Mouse (Mus musculus): ENCODE measurements around the gene Nxf1.
A peak's percentile ranks its signal among the peaks of the same experiment; 100 is the strongest.
"Not testable (repeated sequence)": the region's sequence is repeated elsewhere in the genome, so short reads cannot be mapped to it uniquely, and the experiment has no call there.

Gene Nxf1

DNA sequence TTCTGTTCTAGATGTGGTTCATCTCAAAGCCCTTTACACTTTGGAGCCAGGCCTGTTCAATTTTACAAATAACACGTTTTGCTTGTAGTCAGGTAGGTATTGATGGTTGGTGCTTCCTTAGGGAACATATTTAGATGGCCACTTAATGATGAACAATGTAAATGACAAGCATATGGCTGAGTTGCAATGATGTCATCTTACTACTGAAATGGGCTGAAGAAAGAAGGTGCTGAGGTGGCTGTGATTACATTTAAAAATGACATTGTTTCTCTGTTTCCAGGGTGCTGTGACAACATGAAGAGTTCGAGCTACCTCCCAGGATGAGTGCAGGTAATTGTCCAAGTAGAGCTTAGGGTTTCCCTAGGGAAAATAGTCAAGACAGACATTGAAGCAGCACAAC lies 32.5 kb upstream of the Nxf1 start:
- no peak for DNase-seq (ENCODE audit: low read depth, low spot score)

DNA sequence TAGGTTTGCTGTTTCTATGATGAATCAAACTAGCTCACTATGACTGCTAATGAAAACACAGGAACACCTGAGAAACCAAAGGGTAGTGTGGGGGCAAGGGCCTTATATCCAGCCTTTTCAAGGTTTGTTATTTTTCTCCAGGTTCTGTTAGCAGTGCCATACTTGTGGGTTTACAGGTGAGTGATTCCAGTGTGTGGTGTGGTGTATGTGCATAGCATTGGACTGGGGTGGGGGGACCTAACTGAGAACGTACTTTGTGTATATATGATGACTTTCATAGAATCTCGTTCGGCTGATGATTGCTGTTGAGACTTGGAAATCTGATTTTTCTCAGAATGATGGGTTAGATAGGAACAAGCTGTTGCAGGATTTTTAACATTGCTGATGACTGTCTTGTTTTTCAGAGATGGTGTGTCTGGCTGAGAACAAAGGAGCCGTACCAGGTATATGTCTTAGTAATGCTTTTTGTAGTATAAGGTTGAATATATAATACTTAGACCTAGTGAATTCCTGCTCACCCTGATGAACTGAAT lies 31.7 kb upstream of the Nxf1 start:
- no peak for DNase-seq (ENCODE audit: low read depth, low spot score)

DNA sequence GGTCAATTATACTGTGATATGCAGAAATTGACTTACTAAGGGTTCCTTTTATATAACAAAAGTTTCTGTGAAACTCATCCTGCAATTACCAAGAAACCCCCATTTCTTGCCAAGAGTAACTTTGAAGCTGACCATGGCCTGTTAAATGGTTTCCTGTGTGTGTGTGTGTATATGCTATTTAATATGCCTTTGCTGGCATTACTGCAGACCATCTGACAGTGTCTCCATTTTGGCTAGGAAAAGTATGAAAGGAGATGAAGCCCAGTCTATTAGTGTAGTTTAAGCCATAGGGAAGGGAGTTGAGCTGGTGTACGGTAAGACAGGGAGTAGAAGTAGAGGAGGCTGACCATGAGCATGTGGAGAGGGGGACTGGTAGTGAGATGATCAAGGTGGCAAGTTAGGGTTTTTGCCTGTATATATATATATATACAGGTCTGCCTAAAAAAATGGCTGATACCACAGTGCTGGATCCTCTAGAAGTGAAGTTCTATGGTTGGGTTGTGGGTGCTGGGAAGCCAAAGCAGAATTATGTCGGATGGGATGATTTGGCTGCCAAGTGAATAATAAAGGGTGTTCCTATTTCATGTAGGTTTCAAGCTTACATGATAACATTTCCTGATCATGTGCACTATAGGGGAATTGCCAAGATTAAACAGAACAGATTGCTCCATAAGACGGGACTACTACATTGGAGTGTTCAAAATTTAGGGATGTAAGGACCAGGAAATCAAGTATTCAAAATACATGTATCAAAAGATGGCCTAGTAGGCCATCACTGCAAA lies 30.1 kb upstream of the Nxf1 start:
- DNase-seq (ENCODE audit: low read depth, low spot score), result no peak

- no peak for DNase-seq (ENCODE audit: low read depth, low spot score)
These were observed 29.3 kb upstream of the Nxf1 start for GRCm38 (mm10) chr19:8727495-8728114.

DNA sequence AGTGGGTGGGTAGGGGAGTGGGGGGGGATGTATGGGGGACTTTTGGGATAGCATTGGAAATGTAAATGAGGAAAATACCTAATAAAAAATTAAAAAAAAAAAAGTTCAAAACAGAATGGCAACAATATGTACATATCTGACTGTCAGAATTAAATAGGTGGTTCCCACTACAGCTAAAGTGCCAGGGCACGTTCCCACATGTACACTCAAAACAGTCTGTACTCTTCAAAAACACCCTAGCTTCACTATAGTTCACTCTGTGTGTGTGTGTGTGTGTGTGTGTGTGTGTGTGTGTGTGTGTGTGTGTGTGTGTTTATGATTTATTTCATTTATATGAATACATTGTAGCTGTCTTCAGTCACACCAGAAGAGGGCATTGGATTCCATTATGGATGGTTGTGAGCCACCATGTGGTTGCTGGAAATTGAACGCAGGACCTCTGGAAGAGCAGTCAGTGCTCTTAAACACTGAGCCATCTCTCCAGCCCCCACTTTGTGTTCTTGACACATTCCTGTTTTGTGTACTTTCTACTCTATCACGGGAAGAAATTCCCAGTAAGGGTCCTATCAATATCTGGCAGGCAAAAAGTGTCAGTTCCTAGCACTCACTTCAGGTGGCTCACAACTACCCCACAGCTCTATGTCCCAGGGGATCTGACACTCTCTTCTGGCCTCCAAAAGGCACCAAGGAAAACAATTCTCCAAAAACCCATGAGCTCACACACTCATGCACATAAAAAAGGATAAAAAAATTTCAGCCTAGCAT lies 28.4 kb upstream of the Nxf1 start:
- not testable (repeated sequence) for DNase-seq (ENCODE audit: low read depth, low spot score)

- no peak for DNase-seq (ENCODE audit: low read depth, low spot score)
These were observed 22.5 kb upstream of the Nxf1 start for GRCm38 (mm10) chr19:8734334-8734733.

GRCm38 (mm10) chr19:8735389-8736159 lies 21.3 kb upstream of the Nxf1 start, which contains the start of gene Wdr74:
Gene Wdr74, plus strand, starts transcription at chr19:8735827.
- DNase-seq (ENCODE audit: low read depth, low spot score), result peak; percentile 94

GRCm38 (mm10) chr19:8736160-8736467 lies 20.8 kb upstream of the Nxf1 start:
- no peak for DNase-seq (ENCODE audit: low read depth, low spot score)

DNA sequence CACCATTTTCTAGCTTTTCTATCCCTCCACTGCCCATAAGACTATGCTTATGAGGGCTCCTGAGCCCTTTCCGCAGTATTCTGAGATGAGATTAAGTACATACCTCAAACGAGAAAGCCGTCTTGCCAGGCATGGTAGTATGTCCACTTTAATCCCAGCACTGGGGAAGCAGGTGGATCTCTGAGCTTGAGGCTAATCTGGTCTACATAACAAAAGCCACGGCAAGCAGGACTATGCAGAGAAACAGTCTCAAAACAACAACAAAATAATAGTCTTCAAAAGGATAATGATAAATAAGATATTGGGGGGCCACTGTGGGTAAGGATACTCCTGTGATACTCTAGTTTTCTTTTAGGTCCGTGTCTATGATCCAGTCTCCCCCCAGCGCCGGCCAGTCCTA lies 18.0 kb upstream of the Nxf1 start:
- no peak for DNase-seq (ENCODE audit: low read depth, low spot score)

DNA sequence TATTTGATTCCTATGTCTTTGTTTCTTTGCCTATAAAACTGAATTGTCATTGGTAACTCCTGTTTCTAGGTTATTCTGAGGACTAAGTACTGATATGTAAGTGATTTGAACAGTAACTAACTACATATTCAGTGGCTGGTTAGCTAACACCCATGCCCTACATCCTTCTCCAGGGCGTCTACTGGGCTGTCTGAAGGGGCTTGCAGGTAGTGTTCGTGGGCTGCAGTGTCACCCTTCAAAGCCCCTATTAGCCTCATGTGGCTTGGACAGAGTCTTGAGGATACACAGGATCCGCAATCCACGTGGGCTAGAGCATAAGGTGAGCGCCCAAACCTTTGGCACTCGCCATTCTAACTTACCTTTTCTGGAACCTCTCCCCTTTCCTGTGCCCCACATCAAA lies 17.2 kb upstream of the Nxf1 start:
- DNase-seq (ENCODE audit: low read depth, low spot score), result no peak

DNA sequence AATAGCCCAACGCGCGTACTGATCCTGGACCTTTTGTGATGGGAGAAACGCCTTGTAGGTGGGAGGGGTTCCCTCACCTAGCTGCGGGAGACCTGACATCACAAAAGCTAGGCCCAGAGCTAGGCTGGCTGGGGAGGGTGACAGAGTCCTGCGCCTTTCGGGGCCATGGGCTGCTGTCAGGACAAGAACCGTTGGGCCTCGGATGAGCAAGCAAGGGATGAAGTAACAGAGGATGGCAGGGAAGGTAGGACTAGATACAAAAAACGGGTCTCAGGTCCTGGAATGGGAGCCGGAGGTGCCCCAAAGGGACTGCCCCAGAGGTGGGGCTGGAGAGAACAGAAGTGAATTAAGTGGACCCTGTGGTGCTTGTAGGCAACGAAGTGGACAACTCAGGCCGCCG lies 16.3 kb upstream of the Nxf1 start, which contains the start of gene 1700092M07Rik:
Gene 1700092M07Rik (plus strand): TSS at position 116 of the 400 bp plus-strand sequence.
- DNase-seq (ENCODE audit: low read depth, low spot score), result no peak

DNA sequence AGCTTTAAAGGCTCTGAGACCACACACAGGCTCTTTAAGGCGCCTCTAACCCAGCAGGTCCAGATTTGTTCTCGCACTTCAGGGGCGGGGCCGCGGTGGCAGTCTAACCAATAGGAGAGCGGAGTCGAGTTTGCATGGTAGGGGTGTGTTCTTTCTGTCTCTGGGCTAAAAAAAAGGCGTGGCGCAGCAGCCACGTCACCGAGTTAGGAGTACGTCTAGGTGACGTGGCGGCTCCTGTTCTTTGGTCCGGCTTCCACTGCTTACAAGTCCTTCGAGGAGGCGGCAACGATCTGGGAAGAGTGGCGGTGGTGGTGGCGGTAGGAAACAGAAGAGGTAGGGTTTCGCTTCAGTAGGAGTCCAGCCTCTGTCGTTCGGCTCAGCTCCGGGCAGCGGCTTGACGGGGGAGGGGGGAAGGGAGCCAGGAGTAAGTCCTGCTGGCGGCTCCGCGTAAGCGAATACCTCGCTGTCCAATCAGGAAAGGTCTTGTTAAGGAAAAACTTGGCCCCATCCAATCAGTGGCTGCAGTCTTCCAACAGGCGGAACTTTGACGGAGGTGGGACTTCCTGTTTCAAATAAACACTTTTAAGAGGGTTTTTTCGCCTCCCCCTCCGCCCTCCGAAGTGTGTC lies 15.5 kb upstream of the Nxf1 start, which contains the start of gene Stx5a:
Gene Stx5a (plus strand): TSS at position 171 of the 627 bp plus-strand sequence.
- DNase-seq (ENCODE audit: low read depth, low spot score), result peak; percentile 97

DNA sequence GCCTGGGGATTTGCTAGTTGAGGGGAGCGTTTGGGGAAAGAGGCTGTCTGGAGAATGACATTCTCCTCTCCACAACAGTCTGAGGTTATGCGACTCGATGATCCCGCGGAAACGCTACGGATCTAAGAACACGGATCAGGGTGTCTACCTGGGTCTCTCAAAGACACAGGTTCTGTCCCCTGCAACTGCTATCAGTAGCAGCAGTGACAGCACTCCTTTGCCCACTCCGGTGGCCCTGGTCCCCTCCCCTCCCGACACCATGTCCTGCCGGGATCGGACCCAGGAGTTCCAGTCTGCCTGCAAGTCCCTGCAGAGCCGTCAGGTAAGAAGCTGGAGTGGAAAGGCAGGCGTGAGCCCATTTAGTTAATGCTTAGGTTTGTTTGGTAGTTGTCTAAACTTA lies 14.7 kb upstream of the Nxf1 start:
- DNase-seq (ENCODE audit: low read depth, low spot score), result peak; percentile 24

GRCm38 (mm10) chr19:8745382-8745781 lies 11.5 kb upstream of the Nxf1 start:
- DNase-seq (ENCODE audit: low read depth, low spot score), result no peak

GRCm38 (mm10) chr19:8747368-8747767 lies 9.5 kb upstream of the Nxf1 start:
- DNase-seq (ENCODE audit: low read depth, low spot score), result peak; percentile 35

DNA sequence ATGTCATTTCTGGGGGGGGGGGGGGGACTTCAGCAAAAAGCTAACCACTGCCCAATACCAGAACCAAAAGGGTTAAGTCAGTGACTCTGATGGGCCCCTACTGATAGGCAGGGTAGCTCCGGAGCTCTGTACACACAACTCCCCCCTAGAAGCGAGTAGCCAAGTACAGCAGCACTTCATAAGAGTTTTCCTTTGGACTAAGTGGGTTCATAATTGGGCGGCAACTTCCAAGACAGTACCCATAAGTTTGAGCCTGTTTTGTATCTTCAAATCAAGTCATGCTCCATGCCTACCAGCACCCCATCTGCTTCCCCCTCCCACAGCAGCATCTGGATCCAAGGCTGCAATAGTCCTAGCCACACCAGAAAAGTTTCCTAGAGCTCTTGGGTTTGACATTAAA lies 1.2 kb upstream of the Nxf1 start:
- DNase-seq (ENCODE audit: low read depth, low spot score), result no peak

- peak; percentile 54 for DNase-seq (ENCODE audit: low read depth, low spot score)
These were observed 662 bp downstream of the Nxf1 start for GRCm38 (mm10) chr19:8757471-8757998.

- no peak for DNase-seq (ENCODE audit: low read depth, low spot score)
These were observed 2.0 kb downstream of the Nxf1 start for GRCm38 (mm10) chr19:8758899-8759298.

DNA sequence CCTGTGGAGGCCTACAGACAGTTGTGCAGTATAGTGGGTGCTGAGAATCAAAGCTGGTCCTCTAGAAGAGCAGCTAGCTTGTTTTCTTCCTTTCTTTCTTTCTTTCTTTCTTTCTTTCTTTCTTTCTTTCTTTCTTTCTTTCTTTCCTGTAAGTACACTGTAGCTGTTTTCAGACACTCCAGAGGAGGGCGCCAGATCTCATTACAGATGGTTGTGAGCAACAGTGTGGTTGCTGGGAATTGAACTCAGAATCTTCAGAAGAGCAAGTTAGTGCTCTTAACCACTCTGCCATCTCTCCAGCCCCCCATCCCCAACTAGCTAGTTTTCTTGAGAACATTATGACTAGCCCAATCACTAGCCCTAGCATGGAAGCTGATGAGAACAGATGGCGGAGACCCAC lies 3.9 kb downstream of the Nxf1 start:
- DNase-seq (ENCODE audit: low read depth, low spot score), result peak; percentile 31

DNA sequence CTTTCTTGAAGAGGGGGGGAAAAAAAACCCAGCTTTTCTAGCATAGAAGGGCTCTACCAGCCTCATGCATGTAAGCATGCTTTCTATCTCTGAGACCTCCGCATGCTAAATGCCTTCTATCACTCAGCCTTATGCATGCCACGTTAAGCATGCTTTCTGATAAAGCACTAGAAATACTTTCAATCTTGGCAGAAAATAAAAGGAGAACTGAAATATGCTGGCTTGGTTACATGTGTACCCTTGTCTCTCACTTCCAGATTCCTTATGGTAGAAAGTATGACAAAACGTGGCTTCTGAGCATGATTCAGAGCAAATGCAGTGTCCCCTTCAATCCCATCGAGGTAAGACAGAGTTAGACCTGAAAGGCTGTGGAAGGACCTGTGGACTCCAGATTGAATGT lies 6.4 kb downstream of the Nxf1 start:
- DNase-seq (ENCODE audit: low read depth, low spot score), result no peak

DNA sequence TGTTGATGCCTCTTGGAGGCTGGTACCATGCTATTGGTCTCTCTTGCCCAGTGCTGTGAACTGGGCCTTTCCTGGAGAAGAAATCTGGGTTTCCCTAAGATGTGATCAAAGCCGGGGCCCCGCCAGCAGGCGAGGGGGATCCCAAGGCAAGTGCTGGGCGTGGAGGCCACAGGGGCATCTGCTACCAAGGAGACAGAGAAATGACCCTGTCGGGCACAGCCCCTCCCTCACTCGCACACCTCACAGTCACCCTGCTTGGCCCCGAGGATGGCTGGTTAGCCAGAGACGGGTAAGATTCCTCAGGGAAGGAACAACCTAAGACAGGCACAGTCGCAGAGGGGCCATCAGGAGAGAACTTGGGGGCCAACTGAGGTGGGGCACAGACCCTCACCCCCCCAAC lies 8.7 kb downstream of the Nxf1 start:
- no peak for DNase-seq (ENCODE audit: low read depth, low spot score)
